Mouse (Mus musculus) neural tube, embryonic 12.5 days (tissue): ENCODE results near the gene Dpy19l1. TPM values are rescaled to one million over a fixed set of nuclear protein-coding genes. Genes with fewer than 3 reads are reported as not detected.

ENCODE experiments used
- ATAC-seq: fragments of 200-750 bp; cut with Nextera tagmentation; 2 replicates; pipeline ENCODE4 v1.8.0; 2017; ENCODE audit warnings: low read depth, mild to moderate bottlenecking, moderate TSS enrichment, moderate library complexity; ENCODE audit not compliant: low FRiP score
- H3K27ac ChIP-seq: fragments of 300-500 bp; sonication (generic); 2 replicates; pipeline ENCODE4 v1.5.1; 2016
- H3K27me3 ChIP-seq: fragments of 300-500 bp; sonication (generic); replicated peaks from 2 replicates; pipeline ENCODE4 v1.6.1; 2016; ENCODE audit warnings: mild to moderate bottlenecking
- H3K36me3 ChIP-seq: fragments of 300-500 bp; sonication (generic); 2 replicates; pipeline ENCODE4 v1.6.1; 2016; ENCODE audit warnings: mild to moderate bottlenecking
- H3K4me1 ChIP-seq: fragments of 300-500 bp; sonication (generic); 2 replicates; pipeline ENCODE4 v1.6.1; 2016
- H3K4me2 ChIP-seq: fragments of 300-500 bp; sonication (generic); replicated peaks from 2 replicates; pipeline ENCODE4 v1.6.1; 2016; ENCODE audit warnings: mild to moderate bottlenecking
- H3K4me3 ChIP-seq: fragments of 300-500 bp; sonication (generic); 2 replicates; pipeline ENCODE4 v1.5.1; 2016
- H3K9ac ChIP-seq: fragments of 300-500 bp; sonication (generic); 2 replicates; pipeline ENCODE4 v1.6.1; 2016; ENCODE audit warnings: mild to moderate bottlenecking
- H3K9me3 ChIP-seq: fragments of 300-500 bp; sonication (generic); 2 replicates; pipeline ENCODE4 v1.6.1; 2016; ENCODE audit warnings: mild to moderate bottlenecking
- WGBS: fragments of 180-500 bp; shearing (Covaris S2); methylation state at CpG from one replicate; pipeline ENCODE4 v1.1.7; 2016; 5-methylcytosine and 5-hydroxymethylcytosine counted together
- polyA plus RNA-seq: library from polyadenylated mRNA; unstranded; fragments of >200 nt; fragmentation: Nextera tagmentation; extraction: Ambion mirVana; gene quantifications from 2 replicates; pipeline ENCODE4 v1.2.1, GENCODE M21; 2016

The Dpy19l1 gene
- polyA plus RNA-seq, 1 experiment from 2014 or later: 20.8 TPM

DNA sequence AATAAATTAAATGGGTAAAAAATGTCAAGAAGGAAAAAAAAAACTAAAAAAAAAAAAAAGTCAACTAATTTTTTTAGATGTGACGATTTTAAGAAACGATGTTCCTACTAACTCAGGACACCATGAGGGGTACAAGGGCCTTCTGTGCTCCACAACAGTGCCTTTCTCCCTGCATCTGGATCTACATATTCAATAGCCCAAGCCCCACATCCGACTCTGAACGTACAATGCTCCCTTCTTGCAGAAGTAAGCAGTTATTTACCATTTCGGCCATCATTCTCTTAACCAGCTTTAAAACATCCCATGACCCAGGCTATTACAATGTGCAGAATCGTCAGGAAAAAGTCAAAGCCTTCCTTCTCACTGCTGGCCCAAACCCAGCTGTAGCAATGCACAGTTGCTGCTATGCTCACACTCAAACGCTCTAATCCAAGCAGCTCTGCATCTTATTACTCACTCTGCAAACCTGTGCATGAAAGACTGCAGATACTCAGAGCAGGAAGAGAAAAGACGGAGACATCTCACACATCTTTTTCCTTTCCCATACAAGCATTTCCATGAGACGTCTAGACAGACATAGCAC, 41.5 kb downstream of the Dpy19l1 start:
- 83% methylated on average over 9 of the region's 9 CpGs for WGBS
- H3K9me3 ChIP-seq: no peaks in the 10 kb centered on the region
- no peaks in the 10 kb centered on the region for H3K4me1 ChIP-seq
- no peaks in the 10 kb centered on the region for H3K36me3 ChIP-seq
- no peak overlapping the region for H3K4me2 ChIP-seq
- ATAC-seq: no peak
- no peak overlapping the region for H3K27ac ChIP-seq
- H3K4me3 ChIP-seq: no peak overlapping the region
- no peak overlapping the region for H3K9ac ChIP-seq
- H3K27me3 ChIP-seq: no peaks in the 10 kb centered on the region

DNA sequence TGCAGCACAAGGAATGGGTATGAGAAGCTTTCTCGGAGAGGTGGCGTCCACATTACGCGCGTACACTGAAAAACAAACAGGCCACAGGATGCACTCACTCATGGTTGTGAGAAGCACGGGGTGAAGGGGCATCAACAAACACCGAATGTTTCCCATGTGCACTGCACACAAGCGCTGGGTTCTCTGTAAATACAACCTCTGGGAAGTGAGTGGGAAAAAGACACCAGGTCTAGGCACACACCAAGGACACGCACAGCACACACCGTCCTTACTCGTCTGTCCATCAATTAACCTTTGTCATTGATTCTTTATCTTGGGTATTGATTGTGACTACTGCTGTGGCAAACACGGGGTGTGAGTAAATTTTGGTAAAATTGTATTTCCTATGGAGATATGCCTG, 49.1 kb downstream of the Dpy19l1 start:
- Histone ChIP-seq H3K4me3 (no peak overlapping the region), H3K9ac (no peak overlapping the region), H3K4me1 (no peaks in the 10 kb centered on the region), H3K27ac (no peak overlapping the region), H3K9me3 (no peaks in the 10 kb centered on the region), H3K4me2 (no peak overlapping the region), H3K36me3 (no peaks in the 10 kb centered on the region), H3K27me3 (no peaks in the 10 kb centered on the region)
- ATAC-seq: no peak
- 94% methylated on average over 12 of the region's 12 CpGs for WGBS

DNA sequence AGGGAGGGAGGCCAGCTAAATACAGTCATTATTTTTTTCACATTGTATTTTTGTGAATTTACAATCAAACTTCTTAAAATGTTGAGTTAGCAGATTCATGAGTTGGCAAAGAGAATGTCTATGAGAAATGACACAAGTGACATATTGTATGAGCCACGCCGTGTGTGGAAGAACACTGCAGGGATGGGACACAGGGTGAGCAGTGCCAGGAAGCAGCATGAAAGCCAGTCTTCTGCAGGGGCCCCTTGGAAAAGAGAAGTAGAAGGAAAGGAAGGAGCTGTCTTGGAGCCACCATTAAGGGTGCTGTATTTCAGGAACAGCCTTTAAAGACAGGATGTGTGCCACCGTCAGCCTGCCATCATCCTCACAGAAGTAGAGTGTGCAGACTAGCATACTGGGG, 52.0 kb downstream of the Dpy19l1 start:
- WGBS: 85% methylated on average over 3 of the region's 3 CpGs
- H3K36me3 ChIP-seq: no peaks in the 10 kb centered on the region
- no peak overlapping the region for H3K9ac ChIP-seq
- H3K4me2 ChIP-seq: no peak overlapping the region
- no peaks in the 10 kb centered on the region for H3K9me3 ChIP-seq
- no peaks in the 10 kb centered on the region for H3K4me1 ChIP-seq
- ATAC-seq: no peak
- H3K27me3 ChIP-seq: no peaks in the 10 kb centered on the region
- no peak overlapping the region for H3K4me3 ChIP-seq
- H3K27ac ChIP-seq: no peak overlapping the region

DNA sequence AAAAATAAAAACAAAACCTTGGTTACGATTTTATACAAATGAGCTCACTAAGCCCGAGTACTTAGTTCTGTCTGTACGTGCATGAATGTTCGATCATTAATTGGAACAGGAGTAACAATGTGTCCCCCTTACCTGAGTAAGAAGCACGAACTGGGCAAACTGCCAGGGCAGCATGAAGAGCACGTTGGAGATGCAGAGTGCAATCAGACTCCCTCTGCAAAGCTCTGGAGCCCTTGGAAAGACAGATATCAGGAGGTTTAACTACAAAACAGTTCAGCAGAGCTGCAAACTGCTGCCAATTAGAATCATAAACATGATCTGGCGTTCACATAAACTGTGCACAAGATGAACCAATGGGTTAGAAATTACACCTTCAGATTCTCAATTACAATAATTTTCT, 52.4 kb downstream of the Dpy19l1 start:
- H3K27me3 ChIP-seq: no peaks in the 10 kb centered on the region
- H3K36me3 ChIP-seq: no peaks in the 10 kb centered on the region
- 88% methylated on average over 7 of the region's 7 CpGs for WGBS
- no peak overlapping the region for H3K4me3 ChIP-seq
- H3K4me1 ChIP-seq: no peaks in the 10 kb centered on the region
- no peak overlapping the region for H3K27ac ChIP-seq
- H3K4me2 ChIP-seq: no peak overlapping the region
- no peak overlapping the region for H3K9ac ChIP-seq
- ATAC-seq: no peak
- no peaks in the 10 kb centered on the region for H3K9me3 ChIP-seq

DNA sequence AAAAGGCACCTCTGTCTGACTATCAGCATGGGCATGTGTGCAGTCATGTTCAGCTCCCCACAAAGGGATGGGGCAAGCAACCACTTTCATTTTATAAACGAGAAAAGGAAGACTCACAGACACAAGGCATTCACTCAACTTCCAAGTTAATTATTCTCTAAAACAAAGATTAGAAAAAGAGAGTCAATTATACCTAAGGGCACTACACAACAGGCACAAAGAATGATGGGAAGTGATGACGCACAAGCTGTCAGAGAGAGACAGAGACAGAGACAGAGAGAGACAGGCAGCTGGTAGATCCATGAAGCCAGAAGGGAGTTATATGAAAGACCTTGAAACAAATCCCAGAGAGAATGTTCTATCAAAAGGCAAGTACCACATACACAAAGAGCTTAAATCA, 68.0 kb downstream of the Dpy19l1 start:
- H3K4me1 ChIP-seq: no peaks in the 10 kb centered on the region
- 78% methylated on average over 2 of the region's 2 CpGs for WGBS

DNA sequence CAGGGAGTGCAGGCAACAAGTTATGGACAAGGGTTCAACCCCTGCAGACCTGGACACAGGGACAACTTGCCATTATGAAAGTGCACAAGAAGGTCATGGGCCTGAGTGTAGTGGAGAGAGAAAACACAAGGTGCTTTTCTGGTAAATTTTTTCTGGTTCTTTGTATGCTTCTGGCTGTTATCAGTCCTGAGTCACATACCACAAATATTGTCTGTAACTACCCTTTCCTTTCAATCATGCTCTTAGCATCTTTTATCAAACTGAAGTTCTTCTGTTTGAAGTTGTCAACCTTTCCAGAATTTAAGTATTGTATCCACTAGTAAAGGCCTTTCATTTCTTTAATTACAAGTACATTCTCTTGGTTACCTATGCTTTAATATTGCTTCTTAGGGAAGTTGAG, 73.2 kb downstream of the Dpy19l1 start:
- Histone ChIP-seq H3K27me3 (no peaks in the 10 kb centered on the region), H3K9me3 (no peaks in the 10 kb centered on the region), H3K4me3 (no peak overlapping the region), H3K27ac (no peak overlapping the region), H3K4me2 (no peak overlapping the region), H3K9ac (no peak overlapping the region), H3K4me1 (no peaks in the 10 kb centered on the region), H3K36me3 (no peaks in the 10 kb centered on the region)
- ATAC-seq: no peak

More for the DNA sequence above, 68.0 kb downstream of the Dpy19l1 start:
- no peaks in the 10 kb centered on the region for H3K36me3 ChIP-seq
- no peak overlapping the region for H3K9ac ChIP-seq
- no peak overlapping the region for H3K4me3 ChIP-seq
- no peak overlapping the region for H3K27ac ChIP-seq
- H3K4me2 ChIP-seq: no peak overlapping the region
- no peaks in the 10 kb centered on the region for H3K9me3 ChIP-seq
- no peak for ATAC-seq
- H3K27me3 ChIP-seq: no peaks in the 10 kb centered on the region

DNA sequence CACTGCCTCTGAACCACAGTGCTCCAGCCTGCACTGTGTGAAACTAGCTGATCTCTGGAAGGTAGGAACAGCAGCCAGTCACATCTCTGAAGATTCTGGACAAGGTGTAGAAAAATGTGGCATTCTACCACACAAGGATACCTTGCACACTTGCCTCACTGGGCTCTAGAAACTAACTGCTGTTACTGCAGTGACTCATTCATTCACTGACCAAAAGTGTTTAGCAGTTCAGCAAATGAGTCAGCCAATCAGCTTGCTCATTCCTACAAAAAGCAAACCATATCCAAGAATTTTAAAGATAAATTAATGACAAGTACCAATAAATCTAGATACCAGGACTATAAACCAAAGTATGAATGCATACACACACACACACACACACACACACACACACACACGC, 77.3 kb downstream of the Dpy19l1 start:
- 89% methylated on average over 1 of the region's 1 CpGs for WGBS
- no peak overlapping the region for H3K9ac ChIP-seq
- no peak for ATAC-seq
- H3K4me3 ChIP-seq: no peak overlapping the region
- no peak overlapping the region for H3K27ac ChIP-seq
- no peaks in the 10 kb centered on the region for H3K4me1 ChIP-seq
- H3K4me2 ChIP-seq: no peak overlapping the region
- H3K36me3 ChIP-seq: no peaks in the 10 kb centered on the region; the same call in 1 of the 2 replicates
- no peaks in the 10 kb centered on the region for H3K27me3 ChIP-seq
- H3K9me3 ChIP-seq: no peaks in the 10 kb centered on the region

DNA sequence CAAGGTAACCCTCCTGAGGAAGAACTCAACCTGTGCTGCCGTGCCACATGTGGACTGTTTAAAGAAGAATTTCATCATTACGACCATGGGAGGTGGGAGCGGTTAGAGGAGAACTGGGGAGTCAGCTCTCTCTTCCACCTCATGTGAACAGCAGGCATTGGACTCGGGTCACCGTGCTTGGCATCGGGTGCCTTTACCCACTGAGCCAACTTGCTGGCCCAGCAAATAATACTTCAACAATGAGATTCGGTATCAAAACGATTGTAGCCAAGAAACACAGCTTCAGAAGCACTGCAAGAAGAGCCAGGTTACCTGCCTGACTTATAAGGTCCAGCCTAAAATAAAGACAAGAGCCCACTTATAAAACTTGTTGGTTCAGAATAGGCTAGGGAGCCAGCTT, 79.7 kb downstream of the Dpy19l1 start:
- no peak overlapping the region for H3K4me3 ChIP-seq
- no peak overlapping the region for H3K27ac ChIP-seq
- 90% methylated on average over 8 of the region's 8 CpGs for WGBS
- no peak overlapping the region for H3K4me2 ChIP-seq
- H3K9me3 ChIP-seq: no peaks in the 10 kb centered on the region
- ATAC-seq: no peak
- H3K4me1 ChIP-seq: no peaks in the 10 kb centered on the region
- no peak overlapping the region for H3K9ac ChIP-seq
- H3K27me3 ChIP-seq: no peaks in the 10 kb centered on the region
- peaks cover 6% of the 10 kb centered on the region for H3K36me3 ChIP-seq

DNA sequence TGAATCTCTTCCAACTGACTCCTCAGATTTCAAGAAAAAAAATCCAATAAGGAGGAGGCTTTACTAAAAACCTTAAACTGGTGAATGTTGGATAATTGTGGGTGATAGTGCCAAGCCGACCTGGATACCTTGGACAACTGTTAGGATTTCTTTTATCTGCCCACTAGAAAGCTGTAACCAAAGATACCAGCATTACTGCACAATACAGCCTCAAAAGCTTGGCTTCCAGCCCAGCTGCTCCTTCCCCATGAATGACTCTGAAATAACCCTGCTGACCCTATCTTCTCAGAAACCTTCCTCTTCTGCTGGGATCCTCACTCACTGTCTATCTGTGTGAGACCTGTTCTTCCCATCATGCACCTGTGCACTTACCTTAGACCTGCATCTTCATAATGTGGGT, 81.1 kb downstream of the Dpy19l1 start:
- no peak for ATAC-seq
- H3K4me3 ChIP-seq: no peak overlapping the region
- H3K9me3 ChIP-seq: no peaks in the 10 kb centered on the region
- no peak overlapping the region for H3K27ac ChIP-seq
- H3K4me2 ChIP-seq: no peak overlapping the region
- WGBS: 78% methylated on average over 1 of the region's 1 CpGs
- no peaks in the 10 kb centered on the region for H3K4me1 ChIP-seq
- H3K27me3 ChIP-seq: no peaks in the 10 kb centered on the region
- peaks cover 9% of the 10 kb centered on the region for H3K36me3 ChIP-seq
- no peak overlapping the region for H3K9ac ChIP-seq

DNA sequence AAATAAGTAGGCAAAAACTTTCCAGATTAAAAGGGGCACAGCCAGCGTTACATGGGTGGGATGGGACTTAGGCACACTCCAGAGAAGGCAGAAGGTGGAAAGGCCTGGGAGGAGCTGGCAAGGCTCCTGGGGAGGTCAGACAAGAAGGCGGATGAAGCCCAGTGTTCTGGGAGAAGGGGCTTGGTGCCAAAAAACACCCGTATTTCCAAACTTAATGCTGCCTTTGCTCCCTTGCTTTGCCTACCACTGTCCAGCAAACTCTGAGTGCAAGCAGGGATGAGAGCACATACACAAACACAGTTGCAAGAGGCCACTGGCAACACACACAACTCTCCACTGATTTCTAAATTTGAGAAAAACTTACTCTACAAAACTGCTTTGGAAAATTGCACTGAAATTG, 81.7 kb downstream of the Dpy19l1 start:
- no peak overlapping the region for H3K4me2 ChIP-seq
- H3K27ac ChIP-seq: no peak overlapping the region
- 95% methylated on average over 3 of the region's 3 CpGs for WGBS
- no peak overlapping the region for H3K9ac ChIP-seq
- peaks cover 9% of the 10 kb centered on the region for H3K36me3 ChIP-seq
- no peak for ATAC-seq
- H3K4me1 ChIP-seq: no peaks in the 10 kb centered on the region
- H3K9me3 ChIP-seq: no peaks in the 10 kb centered on the region
- H3K4me3 ChIP-seq: no peak overlapping the region
- H3K27me3 ChIP-seq: no peaks in the 10 kb centered on the region

DNA sequence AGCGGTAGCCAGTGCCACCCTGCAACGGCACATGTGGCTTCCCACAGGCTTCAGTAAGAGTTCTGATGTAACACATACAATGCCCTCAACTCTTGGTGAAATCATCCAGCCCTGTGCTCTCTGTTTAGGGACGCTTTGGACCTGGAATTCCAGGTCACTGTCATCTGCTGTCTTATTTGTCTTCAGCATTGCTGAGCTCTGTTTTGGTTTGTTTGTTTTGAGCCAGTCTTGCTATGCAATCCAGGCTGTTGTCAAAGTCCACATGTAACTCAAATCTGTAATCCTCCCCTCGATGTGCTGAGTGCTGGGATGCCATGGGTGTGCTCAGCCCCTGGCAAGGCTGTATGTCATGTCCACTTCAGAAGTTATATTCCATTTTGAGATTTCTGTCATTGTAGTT, 82.8 kb downstream of the Dpy19l1 start:
- no peak overlapping the region for H3K4me2 ChIP-seq
- no peaks in the 10 kb centered on the region for H3K27me3 ChIP-seq
- 95% methylated on average over 4 of the region's 4 CpGs for WGBS
- no peak overlapping the region for H3K9ac ChIP-seq
- peaks cover 9% of the 10 kb centered on the region for H3K36me3 ChIP-seq
- H3K27ac ChIP-seq: no peak overlapping the region
- no peak overlapping the region for H3K4me3 ChIP-seq
- H3K9me3 ChIP-seq: no peaks in the 10 kb centered on the region
- ATAC-seq: no peak
- H3K4me1 ChIP-seq: no peaks in the 10 kb centered on the region

DNA sequence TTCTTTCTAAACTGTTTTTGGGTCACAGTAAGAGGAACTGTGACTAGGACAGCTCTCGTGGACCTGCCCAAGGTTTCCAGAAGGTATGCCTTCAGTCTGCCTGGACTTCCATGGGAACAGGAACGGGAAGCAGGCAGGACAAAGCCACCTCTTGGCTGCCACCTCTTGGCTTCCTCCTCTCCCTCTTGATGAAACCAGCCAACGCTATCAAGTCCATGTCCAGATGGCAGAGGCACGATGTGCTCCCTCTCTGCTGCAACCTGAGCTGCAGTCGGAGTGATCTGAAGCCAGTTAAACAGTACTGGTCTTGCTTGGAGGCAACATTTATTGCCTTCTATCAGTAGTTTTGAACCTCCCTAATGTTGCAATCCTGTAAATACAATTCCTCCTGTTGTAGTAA, 84.7 kb downstream of the Dpy19l1 start:
- Histone ChIP-seq H3K36me3 (peaks cover 12% of the 10 kb centered on the region), H3K27me3 (no peaks in the 10 kb centered on the region), H3K9ac (no peak overlapping the region), H3K9me3 (no peaks in the 10 kb centered on the region), H3K4me3 (no peak overlapping the region), H3K4me1 (no peaks in the 10 kb centered on the region), H3K27ac (no peak overlapping the region), H3K4me2 (no peak overlapping the region)
- no peak for ATAC-seq
- WGBS: 89% methylated on average over 5 of the region's 5 CpGs

DNA sequence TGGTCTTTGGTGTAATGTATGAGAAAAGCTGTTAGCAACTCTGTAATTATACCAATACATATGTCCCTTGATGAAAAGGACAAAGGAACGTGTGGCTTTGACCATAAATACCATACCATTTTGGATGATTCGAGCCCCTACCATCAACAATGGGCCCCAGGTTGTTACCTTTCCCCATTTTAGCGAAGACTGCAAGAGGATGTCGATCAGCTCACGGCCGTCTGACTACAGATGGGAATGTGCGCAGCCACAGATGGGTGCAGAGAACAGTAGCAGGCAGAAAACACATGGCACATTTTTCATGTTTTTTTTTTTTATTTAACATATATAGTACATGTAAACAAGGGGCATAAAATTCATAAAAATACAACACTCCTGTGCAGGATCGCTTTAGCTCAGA, 91.5 kb downstream of the Dpy19l1 start:
- Histone ChIP-seq H3K4me2 (no peak overlapping the region), H3K36me3 (peaks cover 3% of the 10 kb centered on the region; the same call in 1 of the 2 replicates), H3K4me1 (no peaks in the 10 kb centered on the region), H3K27ac (no peak overlapping the region), H3K4me3 (no peak overlapping the region), H3K9ac (no peak overlapping the region), H3K9me3 (no peaks in the 10 kb centered on the region), H3K27me3 (no peaks in the 10 kb centered on the region)
- 92% methylated on average over 8 of the region's 8 CpGs for WGBS
- no peak for ATAC-seq
